Mouse (Mus musculus): ENCODE measurements at regions not wholly inside any gene's neighbourhood (a gene's known extent, or its start where the extent isn't known, plus 50 kb on each side); places are given as distances from the start of the nearest gene placed in this dataset.
A peak's percentile ranks its signal among the peaks of the same experiment; 100 is the strongest.

GRCm38 (mm10) chr14:98405936-98406635, 236.5 kb upstream of the Dach1 start:
- 38% methylated on average over 3 of the region's 3 CpGs for WGBS (ENCODE audit: insufficient replicate concordance)
- no peaks in the 10 kb centered on the region for H3K27me3 ChIP-seq (ENCODE audit: control insufficient read depth, insufficient read depth, low read depth, low read length)
- ATAC-seq (ENCODE audit: low read depth), result peak; percentile 39
- no peak overlapping the region for H3K4me2 ChIP-seq (ENCODE audit: low read depth, low read length)
- H3K4me3 ChIP-seq (ENCODE audit: low read depth, low read length), result no peak overlapping the region
- H3K27ac ChIP-seq (ENCODE audit: low read length), result no peak overlapping the region
- H3K9ac ChIP-seq (ENCODE audit: low read depth, low read length), result no peak overlapping the region
- no peaks in the 10 kb centered on the region for H3K4me1 ChIP-seq (ENCODE audit: control insufficient read depth, low read depth, low read length)
- no peaks in the 10 kb centered on the region for H3K36me3 ChIP-seq (ENCODE audit: control insufficient read depth, insufficient read depth)
- no peaks in the 10 kb centered on the region for H3K9me3 ChIP-seq (replicated peaks; ENCODE audit: control insufficient read depth, low read length)

- Histone ChIP-seq H3K4me3 (ENCODE audit: low read depth, low read length) (no peak overlapping the region), H3K4me1 (ENCODE audit: control insufficient read depth, low read depth, low read length) (no peaks in the 10 kb centered on the region), H3K36me3 (ENCODE audit: control insufficient read depth, insufficient read depth) (no peaks in the 10 kb centered on the region), H3K27me3 (ENCODE audit: control insufficient read depth, insufficient read depth, low read depth, low read length) (no peaks in the 10 kb centered on the region), H3K9ac (ENCODE audit: low read depth, low read length) (no peak overlapping the region), H3K27ac (ENCODE audit: low read length) (no peak overlapping the region), H3K9me3 (replicated peaks; ENCODE audit: control insufficient read depth, low read length) (no peaks in the 10 kb centered on the region), H3K4me2 (ENCODE audit: low read depth, low read length) (no peak overlapping the region)
- 62% methylated on average over 5 of the region's 5 CpGs for WGBS (ENCODE audit: insufficient replicate concordance)
- no peak for ATAC-seq (ENCODE audit: low read depth)
Observed at GRCm38 (mm10) chr14:98404026-98404425, 234.5 kb upstream of the Dach1 start.

- WGBS (ENCODE audit: insufficient replicate concordance), result 49% methylated on average over 4 of the region's 4 CpGs
- H3K27ac ChIP-seq (ENCODE audit: low read length), result no peak overlapping the region
- H3K27me3 ChIP-seq (ENCODE audit: control insufficient read depth, insufficient read depth, low read depth, low read length), result no peaks in the 10 kb centered on the region
- no peaks in the 10 kb centered on the region for H3K36me3 ChIP-seq (ENCODE audit: control insufficient read depth, insufficient read depth)
- H3K4me2 ChIP-seq (ENCODE audit: low read depth, low read length), result no peak overlapping the region
- H3K9ac ChIP-seq (ENCODE audit: low read depth, low read length), result no peak overlapping the region
- H3K4me1 ChIP-seq (ENCODE audit: control insufficient read depth, low read depth, low read length), result no peaks in the 10 kb centered on the region
- no peak overlapping the region for H3K4me3 ChIP-seq (ENCODE audit: low read depth, low read length)
- no peak for ATAC-seq (ENCODE audit: low read depth)
- H3K9me3 ChIP-seq (replicated peaks; ENCODE audit: control insufficient read depth, low read length), result no peaks in the 10 kb centered on the region
Observed at GRCm38 (mm10) chr14:98387871-98388270, 218.3 kb upstream of the Dach1 start.
